Mouse (Mus musculus): ENCODE results near the gene Coa5. TPM values are rescaled to one million over a fixed set of nuclear protein-coding genes. Genes with fewer than 3 reads are reported as not detected.

Gene Coa5
- polyA plus RNA-seq, 1 experiment from 2014 or later = 58.5 TPM

DNA sequence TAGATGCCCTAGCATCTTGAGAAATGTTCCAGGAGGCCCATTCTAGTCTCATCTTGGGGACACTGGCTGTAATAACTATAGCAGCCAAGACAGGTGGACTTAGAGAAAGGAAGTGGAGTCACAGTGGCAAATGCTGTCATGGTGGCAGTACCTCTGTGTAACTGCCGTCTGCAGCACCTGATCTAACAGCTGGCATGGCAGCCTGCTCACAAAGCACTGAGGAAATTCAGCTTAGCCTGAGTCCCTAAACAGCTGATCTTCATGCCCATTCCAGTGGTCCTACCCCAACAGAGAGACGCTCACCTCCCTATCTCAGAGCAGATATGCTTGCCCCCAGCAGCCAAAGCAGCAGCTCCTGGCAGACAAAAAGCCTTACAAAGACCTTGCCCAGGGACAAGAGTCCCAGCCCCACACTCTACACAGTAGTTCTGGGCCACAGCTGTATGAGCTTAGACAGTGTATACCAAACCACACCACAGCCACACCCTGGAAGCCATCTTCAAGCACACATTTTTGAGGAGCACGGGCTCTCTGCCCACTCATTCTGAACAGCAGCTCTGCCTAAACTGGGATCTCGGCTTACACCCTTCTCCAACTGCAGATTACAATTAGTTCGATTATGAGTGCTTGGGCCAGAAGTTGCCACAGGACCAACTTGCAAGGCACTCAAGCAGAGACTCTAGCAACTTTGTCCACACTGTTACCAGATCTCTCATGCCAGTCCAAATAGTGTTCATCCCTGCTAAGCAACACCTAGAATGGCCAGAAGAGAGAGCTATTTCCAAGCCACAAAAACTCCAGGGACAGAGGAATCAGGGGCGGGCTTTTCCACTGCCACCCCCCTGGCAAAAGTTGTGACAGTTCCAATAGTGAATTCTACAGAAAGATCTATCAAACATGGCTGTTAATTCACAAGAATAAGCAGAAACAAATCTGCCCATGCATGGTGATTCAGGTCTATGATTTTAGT is 41.6 kb upstream of the Coa5 start:
- WGBS = 76% methylated on average over 6 of the region's 6 CpGs

GRCm38 (mm10) chr1:37469007-37469406 is 39.1 kb upstream of the Coa5 start:
- no peaks in the 10 kb centered on the region for H3K4me1 ChIP-seq (ENCODE audit: control insufficient read depth, insufficient read depth, low read length)
- H3K4me3 ChIP-seq (ENCODE audit: low read length) = no peak overlapping the region
- ATAC-seq (ENCODE audit: low FRiP score, low TSS enrichment) = no peak
- H3K27me3 ChIP-seq (ENCODE audit: control insufficient read depth, insufficient read depth, low read length) = no peaks in the 10 kb centered on the region
- H3K27ac ChIP-seq (ENCODE audit: low read depth, low read length) = no peak overlapping the region
- no peak overlapping the region for H3K4me2 ChIP-seq (replicated peaks; ENCODE audit: low read depth, low read length)
- WGBS = 90% methylated on average over 5 of the region's 5 CpGs
- H3K36me3 ChIP-seq (ENCODE audit: control insufficient read depth, insufficient read depth, low read length) = no peaks in the 10 kb centered on the region
- H3K9ac ChIP-seq (ENCODE audit: low read depth, low read length) = no peak overlapping the region
- no peaks in the 10 kb centered on the region for H3K9me3 ChIP-seq (ENCODE audit: control insufficient read depth, low read length)

More for the DNA sequence above, 41.6 kb upstream of the Coa5 start:
- Histone ChIP-seq H3K9me3 (ENCODE audit: control insufficient read depth, low read length) (no peaks in the 10 kb centered on the region), H3K36me3 (ENCODE audit: control insufficient read depth, insufficient read depth, low read length) (no peaks in the 10 kb centered on the region), H3K4me2 (replicated peaks; ENCODE audit: low read depth, low read length) (no peak overlapping the region), H3K27me3 (ENCODE audit: control insufficient read depth, insufficient read depth, low read length) (no peaks in the 10 kb centered on the region), H3K9ac (ENCODE audit: low read depth, low read length) (no peak overlapping the region), H3K4me3 (ENCODE audit: low read length) (no peak overlapping the region), H3K4me1 (ENCODE audit: control insufficient read depth, insufficient read depth, low read length) (0 out of 2 replicates have a peak, but pooled peaks cover under 1% of the 10 kb centered on the region), H3K27ac (ENCODE audit: low read depth, low read length) (no peak overlapping the region)
- no peak for ATAC-seq (ENCODE audit: low FRiP score, low TSS enrichment)

DNA sequence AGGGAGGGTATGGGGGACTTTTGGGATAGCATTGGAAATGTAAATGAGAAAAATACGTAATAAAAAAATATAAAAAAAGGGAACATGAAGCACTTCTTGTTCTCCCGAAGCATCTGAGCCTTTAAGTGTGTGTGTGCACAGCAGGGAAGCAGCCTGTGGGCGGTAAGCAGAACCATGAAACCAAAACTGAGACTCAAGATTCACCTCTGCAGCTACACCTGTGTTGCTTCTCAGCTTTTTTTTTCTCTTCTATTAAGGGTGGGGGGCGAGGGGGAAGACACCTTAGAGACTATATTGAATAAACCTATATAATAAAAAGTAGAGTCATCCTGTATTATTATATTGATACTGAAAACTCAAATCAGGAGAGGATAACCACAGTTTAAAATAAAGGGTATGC is 37.9 kb upstream of the Coa5 start:
- ATAC-seq (ENCODE audit: low FRiP score, low TSS enrichment) = no peak
- Histone ChIP-seq H3K4me1 (ENCODE audit: control insufficient read depth, insufficient read depth, low read length) (no peaks in the 10 kb centered on the region), H3K9me3 (ENCODE audit: control insufficient read depth, low read length) (no peaks in the 10 kb centered on the region), H3K27ac (ENCODE audit: low read depth, low read length) (no peak overlapping the region), H3K9ac (ENCODE audit: low read depth, low read length) (no peak overlapping the region), H3K4me3 (ENCODE audit: low read length) (no peak overlapping the region), H3K27me3 (ENCODE audit: control insufficient read depth, insufficient read depth, low read length) (no peaks in the 10 kb centered on the region), H3K36me3 (ENCODE audit: control insufficient read depth, insufficient read depth, low read length) (no peaks in the 10 kb centered on the region), H3K4me2 (replicated peaks; ENCODE audit: low read depth, low read length) (no peak overlapping the region)
- 89% methylated on average over 4 of the region's 4 CpGs for WGBS

DNA sequence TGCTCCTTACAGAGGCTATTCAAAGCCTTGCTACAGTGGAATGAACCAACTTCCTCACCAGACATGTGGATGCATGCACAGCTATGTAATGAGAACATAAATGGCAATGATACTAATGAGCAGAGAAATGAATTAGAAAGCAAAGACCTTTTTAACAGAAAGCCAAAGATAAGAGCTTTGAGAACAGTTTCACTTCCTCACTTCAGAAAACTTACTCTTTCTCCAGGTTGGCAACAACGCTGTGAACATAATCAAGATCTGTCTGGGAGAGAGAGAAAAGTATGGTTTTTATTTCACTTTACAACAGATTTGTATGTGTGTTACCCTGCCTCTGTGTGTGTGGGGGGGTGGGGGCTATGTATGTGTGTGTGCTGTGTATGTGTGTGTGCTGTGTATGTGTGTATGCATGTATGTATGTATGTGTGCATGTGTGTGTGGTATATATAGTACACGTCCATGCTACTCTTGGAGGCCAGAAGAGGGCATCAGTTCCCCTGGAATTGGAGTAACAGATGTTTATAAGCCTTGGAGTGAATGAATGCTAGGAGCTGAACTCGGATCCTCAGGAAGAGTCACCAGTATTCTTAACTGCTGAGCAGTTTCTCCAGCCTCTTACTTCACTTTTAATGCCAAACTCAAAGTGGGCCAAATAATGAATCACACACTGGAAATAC is 36.6 kb upstream of the Coa5 start:
- Histone ChIP-seq H3K4me3 (ENCODE audit: low read length) (no peak overlapping the region), H3K27me3 (ENCODE audit: control insufficient read depth, insufficient read depth, low read length) (no peaks in the 10 kb centered on the region), H3K4me2 (replicated peaks; ENCODE audit: low read depth, low read length) (no peak overlapping the region), H3K36me3 (ENCODE audit: control insufficient read depth, insufficient read depth, low read length) (no peaks in the 10 kb centered on the region), H3K27ac (ENCODE audit: low read depth, low read length) (no peak overlapping the region), H3K9ac (ENCODE audit: low read depth, low read length) (no peak overlapping the region), H3K4me1 (ENCODE audit: control insufficient read depth, insufficient read depth, low read length) (no peaks in the 10 kb centered on the region), H3K9me3 (ENCODE audit: control insufficient read depth, low read length) (no peaks in the 10 kb centered on the region)
- WGBS = 89% methylated on average over 3 of the region's 3 CpGs
- ATAC-seq (ENCODE audit: low FRiP score, low TSS enrichment) = no peak

DNA sequence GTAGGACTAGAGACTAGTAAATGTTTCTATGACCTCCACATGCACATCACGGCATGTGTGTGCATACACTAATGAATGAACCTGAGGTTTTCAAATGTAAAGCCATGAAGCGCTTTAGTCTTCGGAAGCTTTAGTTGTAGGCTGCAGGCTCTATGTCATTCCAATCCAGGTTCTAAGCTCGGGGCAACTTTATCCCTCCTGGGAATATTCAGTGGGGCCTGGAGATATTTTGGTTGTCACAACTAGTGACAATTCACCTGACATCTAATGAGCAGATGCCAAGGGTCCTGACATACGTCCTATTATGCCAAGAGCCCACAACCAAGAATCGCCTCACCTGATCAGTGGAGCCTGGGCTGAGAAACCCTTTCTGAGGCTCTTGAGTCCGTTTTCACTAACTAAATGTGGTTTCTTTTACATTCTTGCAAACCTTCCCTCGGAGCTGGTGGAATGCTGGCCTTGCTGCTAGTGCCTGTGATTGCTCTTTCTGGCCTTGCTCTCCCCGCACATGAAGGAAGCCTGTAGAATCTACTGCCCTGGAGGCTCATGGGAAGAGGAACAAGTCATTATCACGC is 35.1 kb upstream of the Coa5 start:
- H3K9ac ChIP-seq (ENCODE audit: low read depth, low read length) = no peak overlapping the region
- 88% methylated on average over 10 of the region's 10 CpGs for WGBS
- no peaks in the 10 kb centered on the region for H3K36me3 ChIP-seq (ENCODE audit: control insufficient read depth, insufficient read depth, low read length)
- H3K27ac ChIP-seq (ENCODE audit: low read depth, low read length) = no peak overlapping the region
- H3K9me3 ChIP-seq (ENCODE audit: control insufficient read depth, low read length) = no peaks in the 10 kb centered on the region
- no peak overlapping the region for H3K4me3 ChIP-seq (ENCODE audit: low read length)
- no peaks in the 10 kb centered on the region for H3K27me3 ChIP-seq (ENCODE audit: control insufficient read depth, insufficient read depth, low read length)
- ATAC-seq (ENCODE audit: low FRiP score, low TSS enrichment) = no peak
- no peak overlapping the region for H3K4me2 ChIP-seq (replicated peaks; ENCODE audit: low read depth, low read length)
- H3K4me1 ChIP-seq (ENCODE audit: control insufficient read depth, insufficient read depth, low read length) = no peaks in the 10 kb centered on the region

DNA sequence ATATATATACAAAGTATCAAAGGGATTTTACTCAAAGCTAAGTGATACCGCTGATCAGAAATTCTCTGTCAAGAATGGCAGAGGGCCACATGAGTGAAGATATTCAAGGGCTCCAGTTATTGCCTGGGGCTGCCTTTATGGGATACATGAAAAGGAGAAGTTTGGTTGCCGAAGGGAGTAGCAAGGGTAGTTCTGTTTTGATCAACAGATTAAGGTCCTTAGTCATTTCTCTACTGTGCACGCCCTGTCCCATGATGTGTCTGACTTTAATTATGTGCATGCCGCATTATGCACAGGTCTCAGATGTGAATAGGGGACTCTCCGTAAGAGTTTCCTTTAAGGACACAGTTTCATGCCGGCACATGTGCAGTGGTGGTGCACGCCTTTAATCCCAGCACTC is 27.6 kb upstream of the Coa5 start:
- Histone ChIP-seq H3K4me2 (replicated peaks; ENCODE audit: low read depth, low read length) (no peak overlapping the region), H3K9ac (ENCODE audit: low read depth, low read length) (no peak overlapping the region), H3K27ac (ENCODE audit: low read depth, low read length) (no peak overlapping the region), H3K9me3 (ENCODE audit: control insufficient read depth, low read length) (no peaks in the 10 kb centered on the region), H3K36me3 (ENCODE audit: control insufficient read depth, insufficient read depth, low read length) (no peaks in the 10 kb centered on the region), H3K4me3 (ENCODE audit: low read length) (no peak overlapping the region), H3K4me1 (ENCODE audit: control insufficient read depth, insufficient read depth, low read length) (no peaks in the 10 kb centered on the region), H3K27me3 (ENCODE audit: control insufficient read depth, insufficient read depth, low read length) (no peaks in the 10 kb centered on the region)
- WGBS = 95% methylated on average over 7 of the region's 7 CpGs
- no peak for ATAC-seq (ENCODE audit: low FRiP score, low TSS enrichment)

DNA sequence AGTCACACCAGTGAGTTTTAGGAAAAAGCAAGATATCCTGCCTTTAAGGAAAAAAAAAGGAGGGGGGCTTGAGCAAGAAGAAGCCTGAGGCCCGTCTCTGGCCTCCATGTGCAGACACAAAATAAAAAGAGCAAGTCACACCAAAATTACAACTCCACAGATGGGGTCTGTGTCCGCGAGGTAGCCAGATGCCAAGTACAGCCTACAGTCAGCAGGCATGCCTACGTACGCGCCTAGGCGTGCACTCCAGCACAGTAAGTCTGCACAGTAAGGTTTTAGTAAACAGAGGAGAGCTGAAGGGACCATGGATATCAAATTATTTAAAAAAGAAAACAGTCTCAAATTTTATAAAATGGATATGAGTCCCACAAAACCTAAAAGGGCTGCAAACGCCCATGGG is 21.4 kb upstream of the Coa5 start:
- no peaks in the 10 kb centered on the region for H3K27me3 ChIP-seq (ENCODE audit: control insufficient read depth, insufficient read depth, low read length)
- H3K27ac ChIP-seq (ENCODE audit: low read depth, low read length) = no peak overlapping the region
- ATAC-seq (ENCODE audit: low FRiP score, low TSS enrichment) = no peak
- H3K4me3 ChIP-seq (ENCODE audit: low read length) = no peak overlapping the region
- H3K4me2 ChIP-seq (replicated peaks; ENCODE audit: low read depth, low read length) = no peak overlapping the region
- no peaks in the 10 kb centered on the region for H3K4me1 ChIP-seq (ENCODE audit: control insufficient read depth, insufficient read depth, low read length)
- 94% methylated on average over 8 of the region's 8 CpGs for WGBS
- H3K9ac ChIP-seq (ENCODE audit: low read depth, low read length) = no peak overlapping the region
- H3K36me3 ChIP-seq (ENCODE audit: control insufficient read depth, insufficient read depth, low read length) = no peaks in the 10 kb centered on the region
- H3K9me3 ChIP-seq (ENCODE audit: control insufficient read depth, low read length) = no peaks in the 10 kb centered on the region

DNA sequence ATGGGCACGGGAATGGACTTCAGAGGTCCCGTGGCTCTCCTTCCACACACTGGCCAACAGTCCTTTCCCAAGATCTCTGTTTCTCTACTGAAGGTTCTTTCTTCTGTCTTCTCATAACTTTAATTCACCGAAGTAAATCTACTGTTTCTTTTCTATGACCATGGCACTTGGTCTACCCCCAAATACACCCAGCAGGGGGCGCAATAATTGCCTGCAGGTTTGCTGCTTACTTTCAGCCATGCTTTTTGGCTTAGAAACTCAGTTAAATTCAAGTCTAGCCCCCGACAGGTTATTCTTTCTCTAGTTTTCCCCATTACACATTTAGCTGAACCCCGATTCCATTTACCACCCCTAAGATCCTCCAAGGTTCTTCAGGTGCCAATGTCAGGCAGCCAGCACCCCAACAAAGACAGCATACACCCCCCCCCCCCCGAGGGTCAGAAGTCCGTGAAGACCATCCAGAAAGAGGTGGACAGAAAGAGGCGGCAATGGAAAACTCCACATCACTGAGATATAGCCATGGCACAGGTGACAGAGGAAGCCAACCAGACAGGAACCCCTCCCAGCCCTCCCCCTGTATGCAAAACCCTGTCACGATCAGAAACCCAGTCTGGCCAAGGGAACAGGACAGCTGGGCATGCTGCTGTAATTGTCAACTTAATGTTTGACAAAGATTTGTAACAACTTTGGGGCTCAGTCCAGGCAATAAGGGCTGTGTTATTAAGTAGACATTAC is 18.6 kb upstream of the Coa5 start:
- WGBS = 77% methylated on average over 10 of the region's 10 CpGs
- H3K4me1 ChIP-seq (ENCODE audit: control insufficient read depth, insufficient read depth, low read length) = no peaks in the 10 kb centered on the region
- no peaks in the 10 kb centered on the region for H3K9me3 ChIP-seq (ENCODE audit: control insufficient read depth, low read length)

More for the DNA sequence above, 18.6 kb upstream of the Coa5 start:
- no peak overlapping the region for H3K9ac ChIP-seq (ENCODE audit: low read depth, low read length)
- H3K27me3 ChIP-seq (ENCODE audit: control insufficient read depth, insufficient read depth, low read length) = no peaks in the 10 kb centered on the region
- no peak overlapping the region for H3K4me2 ChIP-seq (replicated peaks; ENCODE audit: low read depth, low read length)
- no peaks in the 10 kb centered on the region for H3K36me3 ChIP-seq (ENCODE audit: control insufficient read depth, insufficient read depth, low read length)
- H3K27ac ChIP-seq (ENCODE audit: low read depth, low read length) = no peak overlapping the region
- no peak overlapping the region for H3K4me3 ChIP-seq (ENCODE audit: low read length)
- no peak for ATAC-seq (ENCODE audit: low FRiP score, low TSS enrichment)

Data from kidney, embryonic 14.5 days (tissue).